Mouse (Mus musculus) midbrain, embryonic 15.5 days (tissue): ENCODE measurements around the gene Etfa. TPM values are rescaled to one million over a fixed set of nuclear protein-coding genes. Genes with fewer than 3 reads are reported as not detected.

Experiments
- ATAC-seq: fragments of 200-750 bp; cut with Nextera tagmentation; replicated peaks from 2 replicates; pipeline ENCODE4 v1.8.0; 2017; ENCODE audit warnings: moderate TSS enrichment
- H3K27ac ChIP-seq: fragments of 300-500 bp; sonication (generic); 2 replicates; pipeline ENCODE4 v1.5.1; 2015; ENCODE audit warnings: mild to moderate bottlenecking, inconsistent platforms
- H3K27me3 ChIP-seq: fragments of 300-500 bp; sonication (generic); replicated peaks from 2 replicates; pipeline ENCODE4 v1.6.1; 2015; ENCODE audit warnings: inconsistent platforms
- H3K36me3 ChIP-seq: fragments of 300-500 bp; sonication (generic); replicated peaks from 2 replicates; pipeline ENCODE4 v1.6.1; 2015; ENCODE audit warnings: inconsistent platforms
- H3K4me1 ChIP-seq: fragments of 300-500 bp; sonication (generic); 2 replicates; pipeline ENCODE4 v1.6.1; 2015; ENCODE audit warnings: inconsistent platforms
- H3K4me2 ChIP-seq: fragments of 300-500 bp; sonication (generic); 2 replicates; pipeline ENCODE4 v1.6.1; 2015; ENCODE audit warnings: inconsistent platforms, mild to moderate bottlenecking, moderate library complexity
- H3K4me3 ChIP-seq: fragments of 300-500 bp; sonication (generic); 2 replicates; pipeline ENCODE4 v1.5.1; 2015; ENCODE audit warnings: mild to moderate bottlenecking, inconsistent platforms
- H3K9ac ChIP-seq: fragments of 300-500 bp; sonication (generic); 2 replicates; pipeline ENCODE4 v1.6.1; 2015; ENCODE audit warnings: mild to moderate bottlenecking, inconsistent platforms
- H3K9me3 ChIP-seq: fragments of 300-500 bp; sonication (generic); 2 replicates; pipeline ENCODE4 v1.6.1; 2016; ENCODE audit warnings: inconsistent platforms
- WGBS: fragments of 180-500 bp; shearing (Covaris S2); methylation state at CpG from one replicate; pipeline ENCODE4 v1.1.7; 2015; ENCODE audit warnings: mixed read lengths; 5-methylcytosine and 5-hydroxymethylcytosine counted together
- polyA plus RNA-seq: library from polyadenylated mRNA; unstranded; fragments of >200 nt; fragmentation: Nextera tagmentation; extraction: Ambion mirVana; gene quantifications from 2 replicates; pipeline ENCODE4 v1.2.1, GENCODE M21; 2015

The Etfa gene
- polyA plus RNA-seq, 1 experiment from 2014 or later, result 71.4 TPM

- WGBS, result 1% methylated on average over 59 of the region's 59 CpGs
Observed at GRCm38 (mm10) chr9:55541681-55542365, 29.8 kb upstream of the Etfa start.

GRCm38 (mm10) chr9:55540888-55541287, 28.8 kb upstream of the Etfa start:
- H3K27ac ChIP-seq, result no peak overlapping the region
- H3K9me3 ChIP-seq, result no peaks in the 10 kb centered on the region
- under 1% methylated on average over 28 of the region's 28 CpGs for WGBS
- peak; percentile 90 for ATAC-seq
- peaks cover 65% of the 10 kb centered on the region for H3K27me3 ChIP-seq
- H3K4me2 ChIP-seq, result peak overlapping the region; percentile 66
- no peak overlapping the region for H3K9ac ChIP-seq
- H3K4me3 ChIP-seq, result peak overlapping the region; percentile 37
- peaks cover 37% of the 10 kb centered on the region for H3K4me1 ChIP-seq
- no peaks in the 10 kb centered on the region for H3K36me3 ChIP-seq

More at GRCm38 (mm10) chr9:55541681-55542365, 29.8 kb upstream of the Etfa start:
- Histone ChIP-seq H3K4me2 (peak overlapping the region; percentile 66), H3K4me1 (peaks cover 44% of the 10 kb centered on the region), H3K36me3 (no peaks in the 10 kb centered on the region), H3K9me3 (no peaks in the 10 kb centered on the region), H3K9ac (no peak overlapping the region), H3K4me3 (peak overlapping the region; percentile 37), H3K27ac (no peak overlapping the region), H3K27me3 (peaks cover 70% of the 10 kb centered on the region)
- no peak for ATAC-seq

GRCm38 (mm10) chr9:55540391-55540770, 28.3 kb upstream of the Etfa start:
- WGBS, result under 1% methylated on average over 12 of the region's 12 CpGs
- no peak overlapping the region for H3K9ac ChIP-seq

DNA sequence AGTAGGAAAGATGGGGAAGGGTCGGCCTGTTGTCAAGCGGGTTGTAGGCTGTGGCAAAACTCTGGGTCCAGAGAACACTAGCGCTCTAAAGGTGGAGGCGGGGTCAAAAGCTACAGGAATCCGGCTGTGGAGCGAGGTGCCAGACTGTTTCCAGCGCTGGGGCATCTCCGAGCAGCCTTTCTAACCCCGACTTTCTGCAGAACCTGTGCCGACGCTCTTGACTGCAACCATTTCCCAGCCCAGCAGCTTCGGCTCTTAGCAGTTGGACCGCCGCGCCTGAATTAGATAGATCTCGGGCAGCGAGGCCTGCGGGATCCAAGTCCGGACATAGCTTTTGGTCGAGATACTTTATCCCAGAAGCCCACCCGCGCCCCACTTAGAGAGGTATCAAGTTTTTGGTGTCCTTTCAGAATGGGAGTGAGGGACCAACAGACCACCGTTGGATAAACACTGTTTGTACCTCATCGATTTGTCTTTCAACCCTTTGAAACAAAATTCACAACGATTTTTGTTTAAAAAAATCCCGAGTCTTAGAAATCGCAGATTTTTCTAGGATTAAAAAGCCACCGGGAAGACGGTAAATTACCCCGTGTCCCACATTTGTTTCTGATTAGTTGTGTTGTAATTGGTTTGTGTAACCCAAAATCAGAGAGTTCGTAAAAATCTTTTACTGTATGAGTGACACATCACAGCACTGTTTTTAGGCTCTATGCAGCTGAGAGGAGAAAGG, 27.8 kb upstream of the Etfa start:
- 2% methylated on average over 31 of the region's 31 CpGs for WGBS
- Histone ChIP-seq H3K4me3 (no peak overlapping the region), H3K36me3 (no peaks in the 10 kb centered on the region), H3K9me3 (no peaks in the 10 kb centered on the region), H3K27me3 (peaks cover 60% of the 10 kb centered on the region), H3K4me2 (peak overlapping the region; percentile 66; the same call in 1 of the 2 replicates), H3K27ac (no peak overlapping the region), H3K9ac (no peak overlapping the region), H3K4me1 (peaks cover 26% of the 10 kb centered on the region)
- no peak for ATAC-seq

More at GRCm38 (mm10) chr9:55540391-55540770, 28.3 kb upstream of the Etfa start:
- Histone ChIP-seq H3K27ac (no peak overlapping the region), H3K4me2 (peak overlapping the region; percentile 66), H3K36me3 (no peaks in the 10 kb centered on the region), H3K9me3 (no peaks in the 10 kb centered on the region), H3K4me1 (peaks cover 32% of the 10 kb centered on the region), H3K27me3 (peaks cover 64% of the 10 kb centered on the region), H3K4me3 (peak overlapping the region; percentile 37)
- ATAC-seq, result no peak

DNA sequence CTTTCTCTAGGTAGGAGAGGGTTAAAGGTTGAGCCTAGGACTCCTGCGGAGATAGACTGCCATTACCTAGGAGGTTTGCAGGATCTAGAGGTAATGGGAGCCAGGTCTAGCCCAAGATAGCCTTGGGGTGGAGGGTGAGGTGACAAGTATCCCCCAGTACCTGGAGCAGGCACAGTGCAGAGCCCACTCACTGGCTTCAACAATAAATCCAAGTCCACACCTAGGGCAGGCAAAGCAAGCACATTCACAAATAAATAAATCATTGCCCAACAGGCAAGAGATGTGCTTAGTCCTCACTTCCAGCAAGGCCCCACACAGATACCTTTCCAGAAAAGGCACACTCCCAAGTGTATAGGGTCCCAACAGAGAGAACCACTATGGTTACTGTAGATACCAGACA, 27.0 kb upstream of the Etfa start:
- Histone ChIP-seq H3K4me1 (peaks cover 22% of the 10 kb centered on the region), H3K36me3 (no peaks in the 10 kb centered on the region), H3K9ac (no peak overlapping the region), H3K9me3 (no peaks in the 10 kb centered on the region), H3K4me3 (no peak overlapping the region), H3K4me2 (no peak overlapping the region), H3K27me3 (peaks cover 56% of the 10 kb centered on the region), H3K27ac (no peak overlapping the region)
- no peak for ATAC-seq
- WGBS, result 15% methylated on average over 1 of the region's 1 CpGs

GRCm38 (mm10) chr9:55538377-55538776, 26.3 kb upstream of the Etfa start, which contains the start of gene Isl2:
Gene Isl2 (plus strand): TSS chr9:55538672.
- H3K4me1 ChIP-seq, result peaks cover 20% of the 10 kb centered on the region
- H3K4me2 ChIP-seq, result no peak within 1 kb of the TSS
- WGBS, result 6% methylated on average over 4 of the region's 4 CpGs
- H3K27me3 ChIP-seq, result peaks cover 53% of the 10 kb centered on the region
- no peak within 1 kb of the TSS for H3K9ac ChIP-seq
- no peak within 1 kb of the TSS for H3K27ac ChIP-seq
- no peak for ATAC-seq
- H3K4me3 ChIP-seq, result no peak within 1 kb of the TSS
- no peaks in the 10 kb centered on the region for H3K36me3 ChIP-seq
- no peaks in the 10 kb centered on the region for H3K9me3 ChIP-seq

DNA sequence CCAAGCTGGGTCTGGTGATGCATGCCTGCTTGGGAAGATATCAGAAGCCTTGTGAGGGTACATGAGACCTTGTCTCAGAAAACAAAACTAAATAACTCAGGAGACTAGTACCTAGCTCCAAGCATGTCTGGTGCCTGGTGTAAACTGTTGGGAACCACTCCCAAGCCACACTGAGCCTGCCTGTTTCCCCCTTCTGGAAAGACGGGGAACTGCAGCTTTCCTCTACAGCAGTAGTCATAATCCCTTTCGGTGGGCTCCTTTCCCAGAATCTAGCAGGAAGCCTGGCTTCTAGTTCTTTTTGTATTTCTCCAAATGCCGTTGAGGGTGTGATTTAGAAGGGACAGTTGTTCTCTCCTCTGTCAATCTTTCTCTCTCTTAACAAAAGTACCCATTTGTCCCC, 23.9 kb upstream of the Etfa start:
- Histone ChIP-seq H3K36me3 (no peaks in the 10 kb centered on the region), H3K4me2 (no peak overlapping the region), H3K27me3 (peaks cover 35% of the 10 kb centered on the region), H3K9ac (no peak overlapping the region), H3K4me1 (peaks cover 6% of the 10 kb centered on the region; the same call in 1 of the 2 replicates), H3K4me3 (no peak overlapping the region), H3K9me3 (no peaks in the 10 kb centered on the region), H3K27ac (no peak overlapping the region)
- no peak for ATAC-seq
- WGBS, result 22% methylated on average over 3 of the region's 3 CpGs

DNA sequence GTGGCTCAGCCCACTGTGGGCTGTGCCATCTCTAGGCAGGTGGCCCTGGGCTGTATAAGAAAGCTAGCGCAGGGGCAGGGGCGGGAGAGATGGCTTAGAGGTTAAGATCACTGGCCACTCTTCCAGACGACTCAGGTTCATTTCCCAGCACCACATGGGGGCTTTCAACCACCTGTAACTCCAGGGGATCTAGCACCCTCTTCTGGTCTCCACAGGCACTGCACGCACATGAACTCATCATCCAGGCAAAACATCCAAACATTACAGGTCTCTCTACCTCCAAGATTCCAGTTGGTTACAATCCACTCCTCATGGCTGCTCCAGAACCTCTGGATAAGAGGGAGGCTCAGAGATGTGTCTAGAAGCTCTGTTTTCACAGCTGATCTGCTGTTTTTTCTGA, 13.7 kb upstream of the Etfa start:
- Histone ChIP-seq H3K4me1 (no peaks in the 10 kb centered on the region), H3K4me2 (no peak overlapping the region), H3K36me3 (no peaks in the 10 kb centered on the region), H3K4me3 (no peak overlapping the region), H3K9ac (no peak overlapping the region), H3K27me3 (no peaks in the 10 kb centered on the region), H3K27ac (no peak overlapping the region), H3K9me3 (no peaks in the 10 kb centered on the region)
- whole genome bisulfite sequencing, result 42% methylated on average over 4 of the region's 4 CpGs
- ATAC-seq, result no peak

GRCm38 (mm10) chr9:55511521-55511993, 486 bp downstream of the Etfa start:
- peak overlapping the region; percentile 79 for H3K9ac ChIP-seq
- H3K4me1 ChIP-seq, result peaks cover 11% of the 10 kb centered on the region
- peak; percentile 78 for ATAC-seq
- H3K27ac ChIP-seq, result peak overlapping the region; percentile 82
- H3K4me2 ChIP-seq, result peak overlapping the region; percentile 97
- H3K36me3 ChIP-seq, result no peaks in the 10 kb centered on the region
- H3K27me3 ChIP-seq, result peaks cover 10% of the 10 kb centered on the region
- H3K4me3 ChIP-seq, result peak overlapping the region; percentile 97
- WGBS, result under 1% methylated on average over 32 of the region's 32 CpGs
- H3K9me3 ChIP-seq, result no peaks in the 10 kb centered on the region

DNA sequence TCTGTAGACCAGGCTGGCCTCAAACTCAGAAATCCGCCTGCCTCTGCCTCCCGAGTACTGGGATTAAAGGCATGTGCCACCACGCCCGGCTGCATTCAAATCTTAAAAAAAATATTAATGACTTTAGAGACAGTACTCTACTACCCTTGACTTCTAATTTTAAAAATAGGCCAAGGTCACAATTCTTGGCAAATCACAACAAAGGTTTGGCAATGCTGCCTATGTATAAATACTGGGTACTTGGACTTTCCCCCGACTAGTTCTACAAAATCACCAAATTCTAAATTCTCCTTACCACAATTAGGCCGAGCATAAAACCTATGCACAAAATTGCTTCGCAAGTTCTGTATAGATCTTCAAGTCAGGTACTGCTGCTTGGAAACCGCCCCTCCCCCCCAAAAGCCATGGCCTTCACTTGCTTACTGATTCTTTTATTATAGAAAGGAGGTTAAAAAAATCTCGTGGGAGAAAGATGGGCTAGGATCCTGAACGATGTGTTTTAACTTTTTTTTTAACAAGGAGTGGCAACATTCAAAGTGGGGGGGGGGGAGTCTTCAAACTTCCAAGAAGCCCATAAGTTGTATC, 1.3 kb downstream of the Etfa start:
- Histone ChIP-seq H3K27ac (no peak overlapping the region), H3K4me1 (peaks cover 11% of the 10 kb centered on the region), H3K27me3 (peaks cover 7% of the 10 kb centered on the region), H3K4me2 (peak overlapping the region; percentile 97), H3K9me3 (no peaks in the 10 kb centered on the region), H3K9ac (no peak overlapping the region), H3K4me3 (peak overlapping the region; percentile 97; the same call in 1 of the 2 replicates), H3K36me3 (no peaks in the 10 kb centered on the region)
- 79% methylated on average over 10 of the region's 10 CpGs for WGBS
- ATAC-seq, result no peak

DNA sequence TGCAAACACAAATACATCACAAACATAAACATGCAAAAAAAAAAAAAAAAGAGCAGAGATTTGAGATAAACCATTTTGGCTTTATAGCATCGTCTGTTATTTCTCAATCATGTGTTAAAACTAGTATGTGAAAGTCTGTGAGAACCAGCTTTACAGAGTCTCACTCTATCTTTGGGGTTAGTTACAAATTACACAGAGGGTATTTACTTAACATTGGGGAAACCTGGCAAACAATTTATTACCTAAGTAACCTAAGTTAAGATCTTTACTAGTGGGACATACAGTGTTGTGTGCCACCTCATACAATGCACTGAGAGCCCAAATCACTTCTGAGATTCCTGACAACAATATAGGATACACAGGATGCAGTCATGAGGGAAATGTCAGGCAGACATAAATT, 2.3 kb downstream of the Etfa start:
- H3K36me3 ChIP-seq, result no peaks in the 10 kb centered on the region
- H3K27me3 ChIP-seq, result peaks cover 7% of the 10 kb centered on the region
- no peak overlapping the region for H3K27ac ChIP-seq
- 93% methylated on average over 1 of the region's 1 CpGs for WGBS
- no peak overlapping the region for H3K4me3 ChIP-seq
- H3K4me1 ChIP-seq, result peaks cover 11% of the 10 kb centered on the region
- no peak for ATAC-seq
- no peak overlapping the region for H3K9ac ChIP-seq
- no peak overlapping the region for H3K4me2 ChIP-seq
- no peaks in the 10 kb centered on the region for H3K9me3 ChIP-seq

GRCm38 (mm10) chr9:55508701-55509100, 3.3 kb downstream of the Etfa start:
- no peak overlapping the region for H3K9ac ChIP-seq
- peaks cover 4% of the 10 kb centered on the region; the same call in 1 of the 2 replicates for H3K27me3 ChIP-seq
- H3K4me1 ChIP-seq, result peaks cover 11% of the 10 kb centered on the region
- no peaks in the 10 kb centered on the region for H3K36me3 ChIP-seq
- WGBS, result 71% methylated on average over 4 of the region's 4 CpGs
- no peaks in the 10 kb centered on the region for H3K9me3 ChIP-seq
- H3K27ac ChIP-seq, result no peak overlapping the region
- ATAC-seq, result no peak
- no peak overlapping the region for H3K4me2 ChIP-seq
- no peak overlapping the region for H3K4me3 ChIP-seq
